18 mouse cellular contexts compared by ENCODE assay signal in genomic region chr14:118305951-118306350, GRCm38 (mm10). TPM values are rescaled to one million over a fixed set of nuclear protein-coding genes. Genes with fewer than 3 reads are reported as not detected.
DNase-seq lines count a peak whose midpoint lies in the region; ATAC-seq and TF ChIP-seq lines count a peak whose summit lies in the region.
"Had no signal": no experiment of that assay in that cellular context is flagged by ENCODE, and none has a peak within 500 bp of the region (broad histone marks: within the 10 kb centered on the region; RNA-seq: fewer than 3 reads in every experiment).

No protein-coding gene starts in this region.

- H3K4me3 ChIP-seq in layer of hippocampus, adult 2 months: no peak overlapping the region
- H3K4me3 ChIP-seq: forebrain, embryonic 15.5 days; midbrain, embryonic 15.5 days had no signal

- no peak for TF ChIP-seq CTCF in layer of hippocampus, adult 2 months (conservative IDR thresholded peaks at IDR 0.05)

- no peak for ATAC-seq in cerebellum, adult (ENCODE audit: insufficient number of reproducible peaks, low FRiP score, low TSS enrichment)
- ATAC-seq: forebrain, embryonic 15.5 days; midbrain, embryonic 15.5 days had no signal

- DNase-seq in cerebellum, postnatal 36 days: peak; percentile 7 to 14
- DNase-seq in kidney, postnatal 10 days: peak; percentile 20
- DNase-seq in kidney, adult 8-10 months: no peak
- peak; percentile 10 for DNase-seq in ovary, postnatal 36 days (ENCODE audit: low spot score)
- no peak for DNase-seq in ovary, postnatal 10 days (ENCODE audit: low spot score)
- no peak for DNase-seq in layer of hippocampus, adult 2 months (ENCODE audit: low spot score in 2 of 2)
- DNase-seq in urinary bladder, postnatal 14 days (ENCODE audit: low spot score): no peak
- DNase-seq: adrenal gland, postnatal 36 days; cerebellum, adult 11 months; layer of hippocampus, adult 9-11 months; thymus, adult 18-20 months had no signal

- H3K27ac ChIP-seq in layer of hippocampus, adult 2 months: no peak overlapping the region
- H3K27ac ChIP-seq: forebrain, embryonic 15.5 days; midbrain, embryonic 15.5 days had no signal

RNA-seq across cellular contexts. Expression of gene Gm9376, which starts 39.2 kb away (rescaled TPM):
- not detected for total RNA-seq in layer of hippocampus, adult 2 months (2021)
- total RNA-seq: adrenal gland, postnatal 36 days; ES-E14; gastrocnemius, adult 8-10 months; heart, postnatal 14 days; left cerebral cortex, postnatal 25 days had no signal

Comparison
In these comparisons a context has a peak if more than half of its experiments do, and no peak if none do; other contexts are left out.
1. DNase-seq: peak in cerebellum, postnatal 36 days (2 of 2), kidney, postnatal 10 days (single experiment) and ovary, postnatal 36 days (single experiment); none in kidney, adult 8-10 months (0 of 2), ovary, postnatal 10 days (single experiment), layer of hippocampus, adult 2 months (0 of 2) and urinary bladder, postnatal 14 days (single experiment).